Mouse (Mus musculus) urinary bladder, postnatal 0 days (tissue): ENCODE results near the gene Cct7. TPM values are rescaled to one million over a fixed set of nuclear protein-coding genes. Genes with fewer than 3 reads are reported as not detected.

Source experiments
- polyA plus RNA-seq: library from polyadenylated mRNA; unstranded; fragments of >200 nt; fragmentation: Nextera tagmentation; extraction: Ambion mirVana; gene quantifications from 2 replicates; pipeline ENCODE4 v1.2.1, GENCODE M21; 2015

Cct7 gene
- 266 and 269 TPM in 2 replicates for polyA plus RNA-seq

GRCm38 (mm10) chr6:85450697-85451663 is at the start of gene Cct7:
Gene Cct7, plus strand, starts transcription at chr6:85451514.

GRCm38 (mm10) chr6:85423836-85424379 is 27.4 kb upstream of the Cct7 start, which contains the start of gene Noto:
Gene Noto, plus strand, starts transcription at chr6:85423886.

GRCm38 (mm10) chr6:85431842-85432431 is 19.4 kb upstream of the Cct7 start, which contains the start of gene Smyd5:
Gene Smyd5, plus strand, starts transcription at chr6:85431989.

GRCm38 (mm10) chr6:85451664-85452410 is 523 bp downstream of the Cct7 start, which contains the start of gene Pradc1:
Gene Pradc1, minus strand, starts transcription at chr6:85451970.

DNA sequence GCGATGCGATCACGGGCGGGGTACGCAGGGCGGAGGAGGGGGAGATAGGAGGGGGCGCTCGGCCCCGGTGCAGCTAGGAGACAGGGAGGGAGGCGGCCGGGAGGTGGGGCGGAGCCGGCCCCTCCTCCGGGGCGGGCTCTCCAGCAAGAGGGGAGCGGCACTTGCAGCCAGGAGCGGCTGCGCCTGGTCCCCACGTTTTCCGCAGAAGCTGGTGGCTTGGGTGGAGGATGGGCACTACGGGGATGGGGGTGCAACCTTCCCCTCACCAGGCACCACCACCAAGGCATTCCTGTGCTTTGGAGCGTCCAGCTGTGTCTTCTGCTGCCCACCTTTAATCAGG is 51.6 kb downstream of the Cct7 start, which contains the start of gene Fbxo41:
Fbxo41 (minus strand) TSS at position 84 of the 340 bp plus-strand sequence.

DNA sequence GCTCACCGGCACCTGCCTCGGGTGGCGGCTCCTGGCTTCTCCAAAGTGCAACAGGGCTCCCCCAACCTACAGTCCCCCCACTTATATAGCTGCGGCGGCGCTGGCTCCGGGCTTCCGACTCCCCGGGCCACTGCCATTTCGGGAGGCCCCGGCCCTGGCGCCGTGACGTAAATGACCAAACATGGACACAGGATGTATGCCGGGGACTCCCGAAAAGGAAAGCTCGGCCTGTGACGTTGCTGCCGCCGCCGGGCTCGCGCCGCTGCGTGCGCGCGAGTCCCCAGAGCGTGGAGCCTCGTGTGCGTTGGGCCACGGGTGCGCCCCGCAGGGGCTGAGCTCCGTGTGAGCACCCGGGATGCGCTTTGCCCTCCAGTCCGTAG is 62.2 kb downstream of the Cct7 start, which contains the start of gene Egr4:
Egr4 (minus strand) TSS at position 59 of the 380 bp plus-strand sequence.

Other genes with a start within 250 kb of the Cct7 start
- gene Sfxn5, start 118.1 kb upstream of the Cct7 start, polyA plus RNA-seq, result 3.1 and 5.5 TPM in 2 replicates
- 49.0 and 51.1 TPM in 2 replicates for gene Rab11fip5, start 76.9 kb upstream of the Cct7 start, polyA plus RNA-seq
- not detected in 2 replicates for gene Noto, start 27.6 kb upstream of the Cct7 start, polyA plus RNA-seq
- 20.0 and 22.2 TPM in 2 replicates for gene Smyd5, start 19.5 kb upstream of the Cct7 start, polyA plus RNA-seq
- 21.5 and 28.2 TPM in 2 replicates for gene Pradc1, start 456 bp downstream of the Cct7 start, polyA plus RNA-seq
- gene Fbxo41, start 51.5 kb downstream of the Cct7 start, polyA plus RNA-seq, result 0.29 and 0.34 TPM in 2 replicates
- not detected in 2 replicates for gene Egr4, start 62.1 kb downstream of the Cct7 start, polyA plus RNA-seq
- 1.1 and 1.2 TPM in 2 replicates for gene Alms1, start 136.0 kb downstream of the Cct7 start, polyA plus RNA-seq